Mouse (Mus musculus) hindbrain, embryonic 13.5 days (tissue): ENCODE measurements around the gene Tor1a. TPM values are rescaled to one million over a fixed set of nuclear protein-coding genes. Genes with fewer than 3 reads are reported as not detected.

Experiments
- polyA plus RNA-seq: library from polyadenylated mRNA; unstranded; fragments of >200 nt; fragmentation: Nextera tagmentation; extraction: Ambion mirVana; gene quantifications from 2 replicates; pipeline ENCODE4 v1.2.1, GENCODE M21; 2015

Tor1a gene
- polyA plus RNA-seq, 1 experiment from 2014 or later = 90.8 TPM

Other genes starting within 250 kb of the Tor1a start
- gene 1700001O22Rik, start 164.3 kb downstream of the Tor1a start, polyA plus RNA-seq = 1.7 and 2.4 TPM in 2 replicates
- gene Ntmt1, start 160.1 kb downstream of the Tor1a start, polyA plus RNA-seq = 108 and 115 TPM in 2 replicates
- gene Asb6, start 137.6 kb downstream of the Tor1a start, polyA plus RNA-seq = 38.3 and 41.0 TPM in 2 replicates
- 3.0 and 3.8 TPM in 2 replicates for gene Prrx2, start 133.0 kb downstream of the Tor1a start, polyA plus RNA-seq
- gene Ptges, start 38.1 kb downstream of the Tor1a start, polyA plus RNA-seq = 3.8 and 5.8 TPM in 2 replicates
- gene Tor1b, start 15.0 kb downstream of the Tor1a start, polyA plus RNA-seq = 17.4 and 17.6 TPM in 2 replicates
- 90.9 and 99.6 TPM in 2 replicates for gene BC005624, start 14.3 kb upstream of the Tor1a start, polyA plus RNA-seq
- gene Usp20, start 14.3 kb upstream of the Tor1a start, polyA plus RNA-seq = 42.4 and 45.4 TPM in 2 replicates
- 20.7 and 21.9 TPM in 2 replicates for gene Fnbp1, start 174.1 kb upstream of the Tor1a start, polyA plus RNA-seq
- 38.1 and 38.2 TPM in 2 replicates for gene Gpr107, start 184.4 kb upstream of the Tor1a start, polyA plus RNA-seq